Mouse (Mus musculus): Measurements from ENCODE around the gene Herc6. TPM values are rescaled to one million over a fixed set of nuclear protein-coding genes. Genes with fewer than 3 reads are reported as not detected.
"Not testable (repeated sequence)": the region's sequence is repeated elsewhere in the genome, so short reads cannot be mapped to it uniquely, and the experiment has no call there.

The Herc6 gene
- total RNA-seq (2021), result under 1 TPM; 0.55 to 0.73 TPM
- long read RNA-seq, experiment 1, full-length matches to known transcripts, result 1 of 1 reads
- long read RNA-seq, experiment 1, partial matches to known transcripts, result 0 of 1 reads
- long read RNA-seq, experiment 1, other reads (novel, unspliced or antisense), result 0 of 1 reads
- long read RNA-seq, experiment 2, full-length matches to known transcripts, result 1 of 2 reads
- long read RNA-seq, experiment 2, partial matches to known transcripts, result 0 of 2 reads
- long read RNA-seq, experiment 2, other reads (novel, unspliced or antisense), result 1 of 2 reads

DNA sequence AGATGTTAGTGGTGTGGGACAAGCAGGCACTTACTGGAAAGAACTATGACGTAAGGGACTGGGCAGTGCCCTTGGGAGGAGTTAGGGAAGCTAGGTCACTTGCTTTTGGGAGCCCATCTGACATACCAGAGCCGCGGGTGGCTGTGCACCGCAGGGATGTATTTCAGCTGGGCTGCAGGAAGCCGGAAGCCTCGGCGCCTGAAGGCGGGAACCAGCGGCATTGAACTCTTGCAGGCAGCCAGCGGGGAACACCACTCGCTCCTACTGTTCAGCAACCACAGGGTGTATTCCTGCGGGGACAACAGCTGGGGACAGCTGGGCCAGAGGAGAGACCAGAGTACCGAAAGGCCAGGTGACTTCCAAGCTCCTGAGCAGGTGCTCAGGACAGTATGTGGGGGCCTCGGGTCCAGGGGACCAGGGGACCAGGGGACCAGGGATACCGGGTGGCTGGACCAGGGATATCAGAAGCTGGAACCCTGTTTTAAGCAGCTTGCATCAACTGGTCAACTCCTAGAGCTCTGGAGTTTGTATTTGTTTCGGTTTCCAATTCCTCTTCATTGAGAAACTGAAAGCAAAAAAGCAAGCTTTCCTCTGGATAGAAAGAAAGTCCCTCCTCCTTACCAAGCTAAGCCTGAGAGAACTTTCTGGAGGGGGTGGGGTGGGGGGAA is at the start of gene Herc6:
Gene Herc6 (plus strand): TSS at position 120 of the 668 bp plus-strand sequence.
- peak; percentile 59 for DNase-seq

DNA sequence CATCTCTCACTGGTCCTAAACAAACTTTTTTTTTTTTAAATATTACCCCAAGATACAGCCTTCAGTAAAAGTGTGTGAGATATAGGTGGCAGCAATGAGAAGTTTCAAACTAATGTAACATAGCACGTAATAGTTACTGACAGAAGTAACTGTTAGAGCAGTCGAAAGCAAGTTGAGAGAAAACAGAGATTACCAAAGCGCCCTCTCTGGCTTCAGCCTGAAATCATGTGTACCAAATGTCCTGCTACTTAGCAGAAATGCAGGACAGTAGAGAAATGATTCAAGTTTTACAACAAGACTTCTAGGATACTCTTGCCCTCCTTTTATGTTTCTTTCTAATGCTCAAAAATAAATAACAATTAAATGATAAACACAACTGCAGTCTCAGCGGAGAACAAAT is 49.8 kb upstream of the Herc6 start:
- no peak for DNase-seq
- intact Hi-C loops (cut with DNase I; ENCODE audit: low total_unique reads), result loop anchor here (5.0 kb wide), 1 partner anchor 156 kb away; no protein-coding TSS in a partner anchor

More for the DNA sequence above, at the start of gene Herc6:
- intact Hi-C loops (cut with DNase I; ENCODE audit: low total_unique reads), result no loop called here

DNA sequence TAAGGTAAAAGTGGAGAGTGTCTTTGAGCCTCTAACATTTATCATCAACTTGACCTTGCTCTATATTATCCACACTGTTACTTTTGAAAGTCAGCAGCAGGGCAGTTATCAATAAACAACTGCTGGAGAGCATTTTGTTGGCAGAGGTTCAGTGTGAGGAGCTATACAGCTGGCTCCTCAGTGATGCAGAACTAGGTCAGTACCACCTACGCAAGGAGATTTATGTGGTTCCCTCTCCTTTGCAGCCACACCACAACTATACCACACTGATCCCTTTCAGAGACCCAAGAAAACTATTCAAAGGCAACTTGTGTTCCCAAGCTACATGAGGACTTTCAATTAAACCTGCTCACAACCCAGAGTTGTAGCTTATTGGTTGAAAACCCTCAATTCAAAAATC is 49.4 kb upstream of the Herc6 start:
- DNase-seq, result no peak
- intact Hi-C loops (cut with DNase I; ENCODE audit: low total_unique reads), result loop anchor here (5.0 kb wide), 1 partner anchor 156 kb away; no protein-coding TSS in a partner anchor

DNA sequence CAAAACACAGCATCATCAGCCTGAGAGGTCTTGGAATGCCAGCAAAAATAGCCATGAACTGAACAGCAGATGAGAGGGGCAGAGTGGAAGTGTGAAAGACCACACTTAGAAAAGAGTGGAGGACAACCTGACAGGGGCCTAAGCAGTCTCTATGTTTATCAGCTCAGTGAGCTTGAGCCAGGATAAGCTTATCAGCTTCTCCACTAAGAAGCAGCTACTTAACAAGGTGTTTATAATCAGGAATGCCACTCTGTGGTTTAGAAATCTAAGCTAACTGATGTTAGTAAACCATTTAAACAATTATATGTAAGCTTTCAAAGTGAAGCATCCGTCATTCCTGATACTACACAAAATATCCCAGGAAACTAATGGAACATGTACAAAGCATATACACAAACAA is 48.8 kb upstream of the Herc6 start:
- DNase-seq, result no peak
- intact Hi-C loops (cut with DNase I; ENCODE audit: low total_unique reads), result loop anchor here (5.0 kb wide), 1 partner anchor 155 kb away; no protein-coding TSS in a partner anchor

DNA sequence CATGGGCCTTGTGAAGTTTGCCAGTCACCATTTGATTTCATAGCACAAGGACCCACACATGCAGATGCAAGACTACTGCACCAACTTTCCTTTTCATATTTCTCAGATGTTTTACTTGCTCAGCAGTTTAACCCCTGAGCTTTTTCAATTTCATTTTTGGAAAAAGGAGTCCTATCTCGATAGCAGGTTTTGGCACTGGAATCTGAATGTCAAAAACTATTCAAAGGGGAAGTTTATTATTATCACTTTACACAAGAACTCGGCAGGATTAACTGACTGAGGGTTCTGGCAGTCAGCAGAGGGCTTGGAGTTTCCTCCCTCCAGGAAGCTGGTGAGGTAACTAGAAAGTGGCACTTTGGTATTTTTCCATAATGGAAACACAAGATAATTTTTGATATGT is 47.4 kb upstream of the Herc6 start:
- DNase-seq, result no peak
- intact Hi-C loops (cut with DNase I; ENCODE audit: low total_unique reads), result loop anchor here (5.0 kb wide), 1 partner anchor 154 kb away; no protein-coding TSS in a partner anchor

DNA sequence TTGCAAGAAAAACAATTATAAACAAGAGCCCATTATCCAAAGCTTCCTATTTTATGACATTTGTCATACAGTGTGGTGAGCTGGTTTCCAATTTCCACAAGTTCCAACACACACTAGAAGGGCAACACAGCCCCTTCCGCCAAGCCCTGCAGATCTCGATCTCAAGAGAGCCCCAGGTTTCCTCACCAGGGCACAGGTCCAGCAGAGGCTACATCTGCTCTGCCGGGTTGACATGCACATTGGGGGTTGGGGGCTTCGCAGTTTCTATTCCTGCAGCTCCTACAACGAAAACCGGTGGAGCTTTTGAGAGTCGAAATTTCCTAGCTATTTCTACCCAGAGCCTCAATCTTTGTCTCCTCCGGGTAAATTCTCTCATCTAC is 46.6 kb upstream of the Herc6 start:
- peak; percentile 20 for DNase-seq
- intact Hi-C loops (cut with DNase I; ENCODE audit: low total_unique reads), result loop anchor here (5.0 kb wide), 1 partner anchor 153 kb away; no protein-coding TSS in a partner anchor

DNA sequence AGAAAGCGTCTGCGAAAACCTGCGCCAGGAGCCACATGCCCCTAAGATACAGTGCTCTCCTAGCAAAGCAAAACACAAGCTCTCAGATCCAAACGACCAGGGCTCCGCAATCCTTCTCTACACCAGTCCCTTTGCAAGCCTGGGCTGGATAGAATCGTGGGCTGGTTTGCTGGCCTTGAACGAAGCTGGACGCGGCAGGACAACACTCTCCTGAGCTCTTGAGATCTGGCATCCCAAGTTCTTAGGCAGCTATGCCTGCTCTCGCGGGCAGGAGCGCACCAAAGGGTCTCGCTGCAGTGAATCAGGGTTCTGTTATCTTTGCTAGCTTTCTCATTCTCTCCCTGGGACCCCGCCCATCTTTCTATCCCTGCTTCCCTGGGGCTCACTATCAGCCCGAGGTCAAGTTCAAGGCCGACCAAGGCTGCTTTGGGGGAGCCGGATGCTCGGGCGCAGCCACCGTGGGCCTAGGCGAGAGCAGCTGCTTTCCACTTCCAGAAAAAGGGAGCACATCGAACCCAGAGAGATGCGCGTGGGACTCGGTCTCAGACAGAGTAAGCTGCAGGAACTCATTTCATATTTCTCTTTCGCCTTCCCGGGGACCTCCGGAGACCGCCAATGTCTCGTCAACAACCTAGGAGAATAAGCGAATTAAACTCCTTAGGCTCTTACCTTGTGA is 46.1 kb upstream of the Herc6 start:
- intact Hi-C loops (cut with DNase I; ENCODE audit: low total_unique reads), result loop anchor here (5.0 kb wide), 1 partner anchor 153 kb away; no protein-coding TSS in a partner anchor
- DNase-seq, result peak; percentile 10

DNA sequence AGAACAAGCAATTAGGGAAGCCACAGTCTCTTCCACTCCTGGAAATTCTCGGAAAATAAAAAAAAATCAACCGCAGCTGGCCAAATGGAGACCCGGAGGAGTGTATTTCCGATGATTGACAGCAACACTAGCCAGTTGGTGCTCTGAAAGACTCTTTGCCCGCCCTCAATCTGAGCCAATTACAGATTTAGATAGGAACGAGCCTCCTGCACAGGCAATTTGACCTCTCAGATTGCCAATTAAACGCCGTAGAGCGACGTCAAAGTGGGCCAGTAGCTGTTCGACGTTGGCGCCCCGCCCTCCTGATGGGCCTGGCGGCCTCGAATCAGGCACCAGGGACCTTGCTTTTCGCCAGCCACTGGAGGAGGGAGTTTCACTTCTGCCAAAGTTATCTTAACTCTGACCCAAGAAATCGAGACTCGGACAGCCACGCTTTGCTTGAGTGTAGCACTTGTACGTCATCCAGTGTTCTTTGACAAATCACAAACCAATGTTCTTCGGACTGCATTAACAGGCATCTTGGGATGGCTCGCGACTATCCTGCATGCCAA is 45.3 kb upstream of the Herc6 start, which contains the start of gene Ppm1k:
Gene Ppm1k (minus strand): TSS at position 83 of the 551 bp plus-strand sequence.
- intact Hi-C loops (cut with DNase I; ENCODE audit: low total_unique reads), result no loop called here
- DNase-seq, result peak; percentile 99

DNA sequence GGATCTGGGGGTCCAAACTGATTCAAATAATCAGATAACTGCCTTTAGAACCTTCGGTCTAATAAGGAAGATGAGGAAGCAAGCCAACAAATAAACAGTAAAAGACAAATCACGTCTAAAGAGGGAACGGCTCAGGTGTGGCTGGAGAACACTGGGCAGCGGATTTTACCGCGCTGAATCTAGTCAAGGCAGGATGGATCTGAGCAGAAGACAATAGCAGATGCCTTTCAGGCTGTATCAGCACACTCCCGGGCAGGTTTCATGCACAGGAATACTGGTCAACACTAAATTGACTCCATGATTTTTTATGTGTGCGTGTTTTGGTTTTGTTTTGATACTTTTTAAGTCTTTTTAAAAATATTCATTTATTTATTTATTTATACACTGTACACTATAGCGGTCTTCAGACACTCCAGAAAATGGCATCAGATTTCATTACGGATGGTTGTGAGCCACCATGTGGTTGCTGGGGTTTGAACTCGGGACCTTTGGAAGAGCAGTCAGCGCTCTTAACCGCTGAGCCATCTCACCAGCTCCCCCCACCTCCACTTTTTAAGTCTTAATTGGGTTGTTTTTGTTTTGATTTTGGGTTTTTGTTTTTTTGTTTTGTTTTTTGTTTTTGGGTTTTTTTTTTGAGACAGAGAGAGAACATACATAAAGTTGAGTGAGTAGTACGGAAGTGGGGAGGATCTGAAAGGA is 44.7 kb upstream of the Herc6 start:
- no peak for DNase-seq
- intact Hi-C loops (cut with DNase I; ENCODE audit: low total_unique reads), result no loop called here

DNA sequence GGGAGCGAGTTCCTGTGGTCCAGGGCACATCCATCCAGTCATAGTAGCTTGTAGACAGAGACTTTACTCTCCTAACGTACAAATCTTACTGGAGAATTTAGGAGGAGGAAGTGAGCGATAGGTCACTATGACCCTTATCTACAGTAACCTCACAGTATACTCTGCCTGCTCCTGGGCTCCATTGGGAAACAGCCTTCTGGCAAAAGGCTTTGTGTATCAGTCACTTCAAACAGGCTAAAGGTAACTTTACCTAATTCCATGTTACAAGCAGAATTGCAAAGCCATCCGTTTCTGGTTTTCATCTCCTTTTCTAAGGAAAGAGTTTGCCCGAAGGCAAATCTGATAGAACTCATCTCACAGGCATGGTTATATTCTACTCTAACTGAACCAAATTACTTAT is 42.9 kb upstream of the Herc6 start:
- no peak for DNase-seq
- intact Hi-C loops (cut with DNase I; ENCODE audit: low total_unique reads), result no loop called here

DNA sequence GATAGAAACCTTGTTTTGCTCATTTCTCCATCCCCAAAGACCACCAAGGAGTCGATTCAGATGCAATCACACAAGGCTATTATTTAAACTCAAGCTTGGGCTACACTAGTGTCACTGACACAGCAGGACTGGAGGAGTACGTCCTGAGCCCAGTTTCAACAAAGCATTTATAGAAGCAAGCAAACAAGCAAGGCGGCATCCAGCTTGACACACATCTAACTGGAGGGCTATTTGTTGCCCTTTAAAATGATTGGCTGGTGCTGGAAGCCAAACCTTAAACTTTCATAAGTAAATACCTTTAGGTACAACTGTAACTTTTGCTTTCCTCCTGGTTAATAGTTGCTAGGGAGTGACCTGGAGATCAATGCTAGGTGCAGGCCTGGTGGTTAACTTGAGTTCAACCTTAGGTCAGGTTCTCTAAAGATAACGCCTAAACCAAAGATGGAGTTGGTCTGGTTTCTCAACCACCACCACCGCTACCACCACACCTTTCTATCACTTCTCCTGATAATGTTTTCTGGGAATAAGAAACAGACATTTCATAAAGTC is 39.8 kb upstream of the Herc6 start:
- intact Hi-C loops (cut with DNase I; ENCODE audit: low total_unique reads), result no loop called here
- DNase-seq, result no peak

DNA sequence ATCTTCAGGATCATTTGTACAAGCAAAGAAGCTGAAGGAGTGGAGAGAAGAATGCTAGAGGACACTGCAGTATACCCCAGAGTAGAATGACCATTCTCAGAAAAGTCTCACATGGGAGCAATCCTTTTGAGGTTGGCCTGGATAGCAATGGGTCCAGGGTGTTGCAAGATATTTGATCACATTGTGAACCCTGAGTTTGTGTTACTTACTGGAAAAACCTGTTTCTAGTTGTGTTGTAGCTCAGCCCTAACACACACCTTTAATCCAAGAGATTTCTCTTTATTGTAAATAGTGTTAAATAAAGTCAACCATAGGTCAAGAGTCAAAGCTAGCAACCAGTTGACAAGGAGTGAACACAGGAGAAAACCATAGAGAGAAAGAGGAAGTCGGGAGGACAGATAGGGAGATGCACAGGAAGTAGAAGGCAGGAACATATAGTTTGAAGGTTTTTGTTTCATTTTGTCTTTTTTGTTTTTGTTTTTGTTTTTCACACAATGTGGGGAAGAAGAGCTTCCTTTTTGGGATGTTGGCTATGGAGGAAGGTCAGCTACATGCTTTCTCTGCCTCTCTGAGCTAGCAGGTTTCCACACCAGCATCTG is 39.0 kb upstream of the Herc6 start:
- DNase-seq, result no peak
- intact Hi-C loops (cut with DNase I; ENCODE audit: low total_unique reads), result no loop called here

DNA sequence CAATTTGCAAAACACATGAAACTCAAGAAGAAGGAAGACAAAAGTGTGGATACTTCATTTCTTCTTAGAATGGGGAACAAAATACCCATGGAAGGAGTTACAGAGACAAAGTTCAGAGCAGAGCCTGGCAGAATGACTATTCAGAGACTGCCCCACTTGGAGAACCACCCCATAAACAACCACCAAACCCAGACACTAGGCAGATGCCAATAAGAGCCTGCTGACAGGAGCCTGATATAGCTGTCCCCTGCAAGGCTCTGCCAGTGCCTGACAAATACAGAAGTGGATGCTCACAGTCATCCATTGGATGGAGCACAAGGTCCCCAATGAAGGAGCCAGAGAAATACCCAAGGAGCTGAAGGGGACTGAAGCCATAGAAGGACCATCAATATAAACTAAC is 37.2 kb upstream of the Herc6 start:
- intact Hi-C loops (cut with DNase I; ENCODE audit: low total_unique reads); DNase-seq: not testable (repeated sequence)

DNA sequence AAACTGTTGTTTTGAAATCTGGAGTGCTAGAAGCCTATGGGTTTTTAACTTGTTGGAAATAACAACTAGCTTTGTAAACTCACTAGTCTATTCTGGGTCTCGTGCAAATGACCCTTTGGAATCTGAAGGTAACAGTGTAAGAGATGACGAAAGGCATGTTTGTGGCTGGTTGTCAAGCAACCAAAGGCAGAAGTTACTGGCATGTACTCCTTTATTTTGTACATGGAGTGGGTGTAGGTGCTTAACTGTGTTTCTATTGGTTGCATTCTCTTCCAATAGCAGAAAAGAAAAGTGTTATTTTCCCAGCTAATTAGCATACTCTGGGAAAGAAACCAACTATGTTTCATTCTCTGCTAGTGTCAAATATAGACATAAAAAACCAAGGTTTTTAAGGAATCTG is 35.9 kb upstream of the Herc6 start:
- intact Hi-C loops (cut with DNase I; ENCODE audit: low total_unique reads), result no loop called here
- DNase-seq, result no peak

DNA sequence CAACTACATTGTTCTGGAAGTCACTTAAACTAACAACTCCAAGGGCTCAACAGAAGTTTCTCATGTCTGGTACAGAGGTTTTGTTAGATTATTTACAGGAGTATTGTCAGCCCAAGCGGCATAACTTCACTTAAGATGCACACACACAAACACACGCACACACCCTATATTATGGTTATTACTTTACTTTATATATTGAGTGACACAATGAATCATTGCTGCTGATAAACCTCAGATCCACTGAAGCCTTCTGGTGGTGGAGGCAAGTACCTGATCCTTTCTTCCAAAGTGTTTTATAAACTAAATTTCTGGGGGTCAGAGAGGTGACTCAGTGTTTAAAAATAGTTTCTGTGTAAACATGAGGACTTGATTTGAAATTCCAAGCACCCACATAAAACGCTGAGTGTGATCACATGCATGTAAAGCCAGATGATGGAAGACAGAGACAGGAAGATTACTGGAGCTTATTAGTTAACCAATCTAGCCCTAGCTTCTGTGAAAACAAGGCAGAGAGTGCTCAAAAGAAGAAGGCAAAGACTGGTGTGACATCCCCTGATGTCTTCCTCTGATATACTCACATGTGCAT is 29.5 kb upstream of the Herc6 start:
- intact Hi-C loops (cut with DNase I; ENCODE audit: low total_unique reads), result no loop called here
- no peak for DNase-seq

DNA sequence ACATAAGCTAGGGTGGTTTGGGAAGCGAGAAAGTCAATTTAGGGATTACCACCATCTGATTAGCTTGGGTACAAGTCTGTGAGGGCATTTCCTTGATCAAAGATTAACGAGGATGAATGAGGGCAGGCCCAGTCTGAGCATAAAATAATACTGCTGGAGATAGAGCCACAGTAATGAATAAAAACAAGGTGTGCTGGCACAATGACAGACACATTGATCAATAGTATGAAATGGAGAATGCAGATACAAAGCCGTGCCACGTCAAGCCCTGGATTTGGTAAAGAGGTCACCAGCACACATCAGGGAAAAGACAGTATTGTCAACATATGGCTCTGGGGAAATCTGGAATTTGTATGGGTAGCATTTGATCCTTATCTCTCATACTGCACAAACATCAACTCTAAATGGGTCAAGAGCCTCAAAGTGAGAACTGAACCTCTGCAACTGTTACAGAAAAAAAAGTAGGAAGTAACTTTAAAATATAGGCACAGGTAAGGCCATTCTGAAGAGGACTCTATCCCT is 22.9 kb upstream of the Herc6 start:
- intact Hi-C loops (cut with DNase I; ENCODE audit: low total_unique reads), result no loop called here
- DNase-seq, result no peak

DNA sequence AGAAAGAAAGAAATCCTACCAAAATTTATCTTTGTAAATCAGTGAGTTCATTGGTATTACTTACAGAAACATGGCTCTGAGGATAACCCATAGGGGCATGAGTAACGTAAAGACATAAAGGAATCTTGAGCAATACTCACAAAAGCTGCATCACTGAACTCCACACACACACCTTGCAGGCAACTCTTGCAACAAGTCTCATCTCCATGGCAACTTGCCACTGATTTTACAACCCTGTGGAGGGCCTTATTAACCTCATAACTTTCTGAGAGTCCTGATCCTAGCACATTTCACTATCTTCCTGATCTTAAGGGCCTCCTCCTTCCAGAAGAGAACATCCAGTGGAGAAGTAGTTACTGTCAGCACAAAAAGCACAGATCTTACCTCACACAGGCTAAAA is 17.3 kb upstream of the Herc6 start:
- DNase-seq, result no peak
- intact Hi-C loops (cut with DNase I; ENCODE audit: low total_unique reads), result no loop called here

DNA sequence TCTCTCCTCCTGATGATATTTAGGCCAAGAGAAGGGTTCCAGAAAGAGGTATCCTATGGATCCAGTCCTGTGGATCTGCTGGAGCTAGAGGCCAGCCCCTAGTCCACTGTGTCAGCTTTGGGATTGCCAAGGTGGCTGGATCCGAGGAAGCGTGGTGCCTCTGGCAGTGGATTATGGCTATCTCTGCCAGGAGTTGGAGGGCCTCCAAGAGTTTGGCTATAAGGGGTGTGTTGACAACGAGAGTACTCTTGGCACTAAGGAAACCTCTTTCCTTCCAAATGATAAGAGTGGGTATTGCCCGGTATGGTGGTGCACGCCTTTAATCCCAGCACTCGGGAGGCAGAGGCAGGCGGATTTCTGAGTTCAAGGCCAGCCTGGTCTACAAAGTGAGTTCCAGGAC is 15.3 kb upstream of the Herc6 start:
- no peak for DNase-seq
- intact Hi-C loops (cut with DNase I; ENCODE audit: low total_unique reads), result loop anchor here (5.0 kb wide), 1 partner anchor 133 kb away; no protein-coding TSS in a partner anchor
